Mouse (Mus musculus): ENCODE data around the gene Spata31d1b. TPM values are rescaled to one million over a fixed set of nuclear protein-coding genes. Genes with fewer than 3 reads are reported as not detected.
"Not testable (repeated sequence)": the region's sequence is repeated elsewhere in the genome, so short reads cannot be mapped to it uniquely, and the experiment has no call there.

Gene Spata31d1b
- polyA plus RNA-seq, 1 experiment from 2014 or later = not detected

- DNase-seq (ENCODE audit: low spot score) (peak; percentile 77), ATAC-seq (peak; percentile 80)
- H3K9ac ChIP-seq (replicated peaks; ENCODE audit: low read depth) = no peak overlapping the region
- no peaks in the 10 kb centered on the region for H3K9me3 ChIP-seq (ENCODE audit: low read length)
- H3K4me2 ChIP-seq (replicated peaks; ENCODE audit: low read depth, low read length) = peak overlapping the region; percentile 32
- WGBS = 20% methylated on average over 12 of the region's 12 CpGs
- H3K4me3 ChIP-seq (ENCODE audit: low read depth, low read length) = no peak overlapping the region
- no peak overlapping the region for H3K27ac ChIP-seq (ENCODE audit: low read length)
- H3K36me3 ChIP-seq (ENCODE audit: insufficient read depth, low read length) = no peaks in the 10 kb centered on the region
- TF ChIP-seq EP300 (IDR thresholded peaks at IDR 0.05) = peak; percentile 59; the same call in 1 of the 2 replicates
- TF ChIP-seq CTCF (IDR thresholded peaks at IDR 0.05) = peak; percentile 72
- H3K27me3 ChIP-seq (replicated peaks; ENCODE audit: insufficient read depth, low read length) = no peaks in the 10 kb centered on the region
- H3K4me1 ChIP-seq (ENCODE audit: insufficient read depth, low read depth, low read length) = peaks cover 5% of the 10 kb centered on the region; the same call in 1 of the 2 replicates
Measured at GRCm38 (mm10) chr13:59704562-59704961, 7.5 kb upstream of the Spata31d1b start.

- no peak within 1 kb of the TSS for H3K4me3 ChIP-seq (ENCODE audit: low read depth, low read length)
- H3K4me2 ChIP-seq (replicated peaks; ENCODE audit: low read depth, low read length) = no peak within 1 kb of the TSS
- no peak within 1 kb of the TSS for H3K27ac ChIP-seq (ENCODE audit: low read length)
- no peak for DNase-seq (ENCODE audit: low spot score)
- H3K4me1 ChIP-seq (ENCODE audit: insufficient read depth, low read depth, low read length) = no peaks in the 10 kb centered on the region
- TF ChIP-seq EP300 (IDR thresholded peaks at IDR 0.05) (no peak), CTCF (IDR thresholded peaks at IDR 0.05) (no peak)
- no peaks in the 10 kb centered on the region for H3K9me3 ChIP-seq (ENCODE audit: low read length)
- H3K36me3 ChIP-seq (ENCODE audit: insufficient read depth, low read length) = no peaks in the 10 kb centered on the region
- H3K27me3 ChIP-seq (replicated peaks; ENCODE audit: insufficient read depth, low read length) = no peaks in the 10 kb centered on the region
- WGBS = 86% methylated on average over 15 of the region's 15 CpGs
- H3K9ac ChIP-seq (replicated peaks; ENCODE audit: low read depth) = no peak within 1 kb of the TSS
- ATAC-seq = no peak
Measured at GRCm38 (mm10) chr13:59710230-59710629, 1.9 kb upstream of the Spata31d1b start, which contains the start of gene Spata31d1a. Spata31d1a (minus strand) TSS chr13:59710330.

GRCm38 (mm10) chr13:59713710-59714109 is 1.6 kb downstream of the Spata31d1b start:
- H3K4me2 ChIP-seq (replicated peaks; ENCODE audit: low read depth, low read length) = no peak overlapping the region
- H3K9me3 ChIP-seq (ENCODE audit: low read length) = no peaks in the 10 kb centered on the region
- 36% methylated on average over 3 of the region's 3 CpGs for WGBS

GRCm38 (mm10) chr13:59718857-59719440 is 6.9 kb downstream of the Spata31d1b start:
- H3K36me3 ChIP-seq (ENCODE audit: insufficient read depth, low read length); H3K4me2 ChIP-seq (replicated peaks; ENCODE audit: low read depth, low read length); H3K4me1 ChIP-seq (ENCODE audit: insufficient read depth, low read depth, low read length); H3K27me3 ChIP-seq (replicated peaks; ENCODE audit: insufficient read depth, low read length); H3K9me3 ChIP-seq (ENCODE audit: low read length); H3K4me3 ChIP-seq (ENCODE audit: low read depth, low read length); H3K9ac ChIP-seq (replicated peaks; ENCODE audit: low read depth): not testable (repeated sequence)
- ATAC-seq (peak; percentile 94), DNase-seq (ENCODE audit: low spot score) (peak; percentile 65)
- H3K27ac ChIP-seq (ENCODE audit: low read length) = 0 out of 2 replicates have a peak overlapping the region, but pooled peaks have one; percentile 47
- WGBS = 18% methylated on average over 6 of the region's 6 CpGs
- 0 out of 2 replicates have a peak, but pooled peaks have one; percentile 19 for TF ChIP-seq EP300 (IDR thresholded peaks at IDR 0.05)

More at GRCm38 (mm10) chr13:59713710-59714109, 1.6 kb downstream of the Spata31d1b start:
- no peak overlapping the region for H3K9ac ChIP-seq (replicated peaks; ENCODE audit: low read depth)
- no peaks in the 10 kb centered on the region for H3K36me3 ChIP-seq (ENCODE audit: insufficient read depth, low read length)
- no peak overlapping the region for H3K4me3 ChIP-seq (ENCODE audit: low read depth, low read length)
- no peaks in the 10 kb centered on the region for H3K27me3 ChIP-seq (replicated peaks; ENCODE audit: insufficient read depth, low read length)
- TF ChIP-seq CTCF (IDR thresholded peaks at IDR 0.05) (no peak), EP300 (IDR thresholded peaks at IDR 0.05) (no peak)
- no peak for ATAC-seq
- no peak for DNase-seq (ENCODE audit: low spot score)
- no peaks in the 10 kb centered on the region for H3K4me1 ChIP-seq (ENCODE audit: insufficient read depth, low read depth, low read length)
- H3K27ac ChIP-seq (ENCODE audit: low read length) = no peak overlapping the region

- DNase-seq (ENCODE audit: low spot score) (no peak), ATAC-seq (no peak)
- H3K27ac ChIP-seq (ENCODE audit: low read length) = 0 out of 2 replicates have a peak overlapping the region, but pooled peaks have one; percentile 47
- no peaks in the 10 kb centered on the region for H3K9me3 ChIP-seq (ENCODE audit: low read length)
- peaks cover 4% of the 10 kb centered on the region; the same call in 1 of the 2 replicates for H3K4me1 ChIP-seq (ENCODE audit: insufficient read depth, low read depth, low read length)
- 100% methylated on average over 1 of the region's 1 CpGs for WGBS
- TF ChIP-seq EP300 (IDR thresholded peaks at IDR 0.05) (no peak), CTCF (IDR thresholded peaks at IDR 0.05) (no peak)
- no peaks in the 10 kb centered on the region for H3K27me3 ChIP-seq (replicated peaks; ENCODE audit: insufficient read depth, low read length)
- H3K4me2 ChIP-seq (replicated peaks; ENCODE audit: low read depth, low read length) = no peak overlapping the region
- no peak overlapping the region for H3K4me3 ChIP-seq (ENCODE audit: low read depth, low read length)
- H3K9ac ChIP-seq (replicated peaks; ENCODE audit: low read depth) = no peak overlapping the region
- no peaks in the 10 kb centered on the region for H3K36me3 ChIP-seq (ENCODE audit: insufficient read depth, low read length)
Measured at GRCm38 (mm10) chr13:59719475-59719874, 7.4 kb downstream of the Spata31d1b start.

GRCm38 (mm10) chr13:59722089-59722488 is 10.0 kb downstream of the Spata31d1b start:
- H3K27ac ChIP-seq (ENCODE audit: low read length); H3K4me2 ChIP-seq (replicated peaks; ENCODE audit: low read depth, low read length); H3K36me3 ChIP-seq (ENCODE audit: insufficient read depth, low read length); H3K4me1 ChIP-seq (ENCODE audit: insufficient read depth, low read depth, low read length); H3K27me3 ChIP-seq (replicated peaks; ENCODE audit: insufficient read depth, low read length); H3K4me3 ChIP-seq (ENCODE audit: low read depth, low read length); H3K9ac ChIP-seq (replicated peaks; ENCODE audit: low read depth); ATAC-seq; DNase-seq (ENCODE audit: low spot score); H3K9me3 ChIP-seq (ENCODE audit: low read length): not testable (repeated sequence)
- 59% methylated on average over 1 of the region's 1 CpGs for WGBS
